Mouse (Mus musculus): ENCODE results near the gene Gm11011.

DNA sequence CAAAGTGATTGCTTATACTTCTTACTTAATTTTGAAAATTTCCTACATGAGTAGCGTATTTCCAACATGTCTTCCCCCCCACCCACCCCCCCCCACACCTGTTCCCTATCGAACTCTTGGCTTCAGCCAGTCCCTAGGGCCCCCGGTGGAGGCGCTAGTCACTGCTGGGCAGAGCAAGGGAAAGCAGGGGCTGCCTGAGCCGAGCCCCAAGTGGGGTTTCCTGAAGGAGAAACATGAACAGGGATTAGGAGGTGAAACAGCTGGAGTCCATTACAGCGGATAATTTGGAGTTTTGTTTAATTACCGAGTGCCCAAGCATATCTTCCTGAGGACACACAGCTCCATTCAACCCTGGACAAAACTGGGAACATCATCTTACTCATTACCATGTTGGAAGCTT, 24.0 kb upstream of the Gm11011 start:
- TF ChIP-seq TAL1 (IDR thresholded peaks at IDR 0.05; ENCODE audit: low read length), result no peak
- no peak for TF ChIP-seq GATA1 (IDR thresholded peaks at IDR 0.05; ENCODE audit: low read length)

All from erythroblast, embryonic 14.5 days (primary cell).